Mouse (Mus musculus) frontal cortex, postnatal 10 days (tissue): ENCODE data around the gene Krt8.

Experiments
- DNase-seq, 2 experiments: peaks; one replicate each; pipeline ENCODE4 v3.0.0; 2022; ENCODE audit warnings: low spot score in 2 of 2, mixed read lengths in 1 of 2

Gene Krt8

GRCm38 (mm10) chr15:102004189-102004588 is at the start of gene Krt8:
Krt8 (minus strand) TSS chr15:102004482.
- no peak for DNase-seq

GRCm38 (mm10) chr15:102051920-102052683 is 47.8 kb upstream of the Krt8 start:
- DNase-seq = peak; percentile 37 to 58

DNA sequence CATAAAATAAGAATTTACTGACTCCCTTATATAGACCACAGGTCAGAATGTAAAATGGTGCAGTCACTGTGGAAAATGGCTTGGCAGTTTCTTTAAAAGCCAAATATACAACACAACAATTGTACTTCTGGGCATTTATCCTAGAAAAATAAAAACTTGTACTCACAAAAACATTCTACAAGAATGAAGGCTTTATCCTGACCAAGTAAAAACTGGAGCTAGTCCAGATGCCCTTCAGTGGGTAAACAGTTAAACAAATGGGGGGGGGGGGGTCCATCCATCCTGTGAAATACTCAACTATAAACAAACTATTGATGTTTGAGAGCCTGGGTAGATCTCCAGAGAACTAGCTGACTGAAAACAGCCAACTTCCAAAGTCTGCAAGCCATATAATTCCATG is 45.6 kb upstream of the Krt8 start:
- no peak for DNase-seq

GRCm38 (mm10) chr15:102048006-102048405 is 43.7 kb upstream of the Krt8 start:
- DNase-seq = no peak

GRCm38 (mm10) chr15:102045691-102046090 is 41.4 kb upstream of the Krt8 start:
- no peak for DNase-seq

DNA sequence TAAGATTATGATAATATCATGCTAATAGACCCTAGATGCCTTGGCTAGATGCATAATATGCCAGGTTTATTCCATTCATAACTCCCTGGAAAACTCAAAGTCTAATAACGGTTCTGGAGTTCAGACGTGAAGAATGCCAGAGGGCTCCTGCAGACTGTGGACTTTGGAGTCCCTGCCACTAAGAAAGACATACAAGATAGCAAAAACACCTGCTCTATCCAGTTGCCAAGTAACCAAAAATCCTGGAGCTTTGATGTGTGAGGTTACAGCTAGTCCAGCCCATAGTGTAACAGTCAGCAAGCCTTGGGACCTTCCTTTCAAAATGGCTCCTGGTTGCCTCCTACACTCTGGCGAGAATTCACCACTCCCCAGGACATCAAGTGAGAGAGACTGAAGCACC is 40.5 kb upstream of the Krt8 start:
- no peak for DNase-seq

GRCm38 (mm10) chr15:102041951-102042350 is 37.7 kb upstream of the Krt8 start:
- no peak for DNase-seq

DNA sequence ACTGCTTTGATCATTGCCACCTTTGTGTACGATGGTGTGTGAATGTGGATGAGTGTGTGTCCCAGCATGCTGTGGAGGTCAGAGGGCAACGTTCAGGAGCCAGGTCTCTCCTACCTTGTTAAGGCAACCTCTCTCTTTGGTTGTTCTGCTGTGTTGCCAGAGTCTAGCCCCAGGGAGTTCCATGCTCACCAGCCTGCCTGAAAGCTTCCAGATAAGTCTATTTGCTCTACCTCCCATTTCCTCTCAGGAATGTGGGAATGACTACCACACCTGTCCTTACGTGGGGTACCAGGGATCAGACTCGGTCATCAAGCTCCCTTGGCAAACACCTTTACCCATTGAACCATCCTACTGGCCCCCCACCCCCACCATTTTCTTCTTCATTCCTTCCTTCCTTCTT is 36.0 kb upstream of the Krt8 start:
- DNase-seq = no peak

DNA sequence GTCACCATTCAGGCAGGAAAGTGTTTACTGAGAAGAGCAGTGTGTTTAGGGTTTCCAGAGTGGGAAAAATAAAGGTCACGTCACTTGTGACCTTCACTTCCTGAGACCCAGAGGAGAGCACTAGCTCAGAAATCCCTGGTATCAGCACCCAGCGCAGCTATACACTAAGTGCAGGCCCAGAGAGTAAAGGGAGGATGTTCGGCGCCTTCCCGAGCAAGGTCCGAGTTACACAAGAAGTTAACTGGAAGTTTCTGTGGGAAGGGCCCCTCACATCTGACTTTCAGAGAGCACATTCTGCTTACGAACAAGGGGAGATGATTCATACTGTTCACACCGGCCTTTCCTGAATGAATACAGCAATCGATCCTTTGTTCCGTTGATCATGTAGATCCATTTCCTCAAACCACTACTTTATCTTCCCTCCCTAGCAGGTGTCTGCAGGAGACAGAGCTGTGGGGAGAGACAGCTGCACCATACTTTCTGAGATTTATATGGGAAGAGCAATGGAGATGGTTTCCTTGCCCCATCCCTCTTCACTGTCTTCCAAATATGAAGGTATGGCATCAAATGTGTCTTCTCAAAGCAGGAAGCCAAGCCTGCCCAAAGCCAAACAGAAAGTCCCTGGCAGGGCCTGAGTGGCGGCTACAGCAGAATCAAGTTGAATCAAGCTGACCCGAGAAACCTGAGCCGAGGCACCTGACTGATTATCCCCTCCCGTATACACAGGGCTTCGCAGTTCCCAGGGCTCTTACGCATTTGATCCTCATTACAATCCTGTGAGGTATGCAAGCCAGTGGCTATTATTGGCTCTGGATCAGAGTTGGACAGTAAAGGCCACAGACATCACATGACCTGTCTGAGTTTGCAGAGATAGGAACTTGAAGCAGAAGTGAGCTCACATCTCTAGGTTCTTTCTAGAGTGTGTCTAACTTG is 30.1 kb upstream of the Krt8 start:
- no peak for DNase-seq

GRCm38 (mm10) chr15:102028040-102028439 is 23.8 kb upstream of the Krt8 start, which contains the start of gene Krt18:
Krt18 (plus strand) TSS chr15:102028180.
- no peak for DNase-seq

DNA sequence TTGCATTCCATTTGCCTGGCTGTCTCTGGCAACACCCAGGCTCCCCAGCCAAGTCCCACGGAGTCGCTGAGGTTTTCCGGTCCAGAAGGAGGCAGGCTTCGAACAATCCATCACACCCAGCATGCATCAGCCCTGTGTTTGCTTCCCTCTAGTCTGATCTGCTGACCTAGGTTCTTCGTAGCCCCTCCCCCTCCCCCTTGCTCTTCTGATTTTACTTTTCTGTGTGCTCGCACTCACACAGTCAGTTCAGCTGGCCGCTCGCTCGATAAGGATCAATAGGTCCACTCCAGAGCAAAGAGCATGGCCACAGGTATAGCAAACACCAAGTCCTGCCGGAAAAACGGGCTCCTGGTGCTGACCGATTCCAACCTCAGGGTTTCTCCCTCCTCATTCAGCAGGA is 22.1 kb upstream of the Krt8 start:
- DNase-seq = no peak

GRCm38 (mm10) chr15:102025136-102025872 is 21.0 kb upstream of the Krt8 start:
- DNase-seq = no peak

- DNase-seq = no peak
Measured at GRCm38 (mm10) chr15:102023888-102024287, 19.6 kb upstream of the Krt8 start.

DNA sequence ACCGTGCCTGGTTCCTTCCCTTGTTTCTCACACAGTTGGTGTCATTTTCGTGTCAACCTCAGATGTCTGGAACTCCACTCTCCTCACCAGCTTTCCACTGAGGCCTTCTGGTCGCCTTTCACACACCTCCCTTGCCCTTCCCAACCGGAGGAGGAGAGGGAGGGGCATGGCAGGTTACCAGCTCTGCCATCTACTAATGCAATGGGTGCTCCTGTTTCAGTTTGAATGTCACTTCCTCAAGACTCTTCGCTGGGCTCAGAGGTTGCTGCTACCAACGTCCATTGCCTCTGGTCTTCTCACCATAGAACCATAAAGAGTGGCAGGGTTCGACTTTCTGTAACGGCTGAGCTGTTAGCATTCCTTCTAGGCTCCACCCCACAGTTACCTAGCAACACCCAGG is 18.2 kb upstream of the Krt8 start:
- DNase-seq = no peak

GRCm38 (mm10) chr15:102017918-102018463 is 13.7 kb upstream of the Krt8 start:
- no peak for DNase-seq

- no peak for DNase-seq
Measured at GRCm38 (mm10) chr15:102016787-102017186, 12.5 kb upstream of the Krt8 start.

GRCm38 (mm10) chr15:102016096-102016495 is 11.8 kb upstream of the Krt8 start:
- DNase-seq = no peak

- DNase-seq = no peak
Measured at GRCm38 (mm10) chr15:102014848-102015247, 10.6 kb upstream of the Krt8 start.

DNA sequence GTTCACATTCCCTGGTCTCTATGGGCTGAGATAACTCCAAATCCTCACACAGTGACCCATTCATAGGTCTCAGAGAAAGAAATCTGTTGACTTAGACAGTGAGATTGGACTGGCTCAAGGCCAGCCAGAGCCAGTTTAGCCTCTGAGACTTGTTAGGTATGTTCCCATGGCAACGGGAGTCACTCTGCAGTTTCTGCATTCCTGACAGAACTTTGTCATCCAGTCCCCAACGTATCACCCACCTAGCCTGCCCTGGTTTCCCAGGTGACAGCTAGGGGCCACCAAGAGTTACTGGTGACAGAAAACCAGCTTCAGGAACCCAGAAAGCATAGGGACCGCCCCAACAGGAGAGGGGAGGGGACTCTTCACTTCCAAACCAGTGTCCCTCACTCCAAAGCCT is 9.4 kb upstream of the Krt8 start:
- DNase-seq = no peak

- no peak for DNase-seq
Measured at GRCm38 (mm10) chr15:102012260-102012765, 8.0 kb upstream of the Krt8 start.

DNA sequence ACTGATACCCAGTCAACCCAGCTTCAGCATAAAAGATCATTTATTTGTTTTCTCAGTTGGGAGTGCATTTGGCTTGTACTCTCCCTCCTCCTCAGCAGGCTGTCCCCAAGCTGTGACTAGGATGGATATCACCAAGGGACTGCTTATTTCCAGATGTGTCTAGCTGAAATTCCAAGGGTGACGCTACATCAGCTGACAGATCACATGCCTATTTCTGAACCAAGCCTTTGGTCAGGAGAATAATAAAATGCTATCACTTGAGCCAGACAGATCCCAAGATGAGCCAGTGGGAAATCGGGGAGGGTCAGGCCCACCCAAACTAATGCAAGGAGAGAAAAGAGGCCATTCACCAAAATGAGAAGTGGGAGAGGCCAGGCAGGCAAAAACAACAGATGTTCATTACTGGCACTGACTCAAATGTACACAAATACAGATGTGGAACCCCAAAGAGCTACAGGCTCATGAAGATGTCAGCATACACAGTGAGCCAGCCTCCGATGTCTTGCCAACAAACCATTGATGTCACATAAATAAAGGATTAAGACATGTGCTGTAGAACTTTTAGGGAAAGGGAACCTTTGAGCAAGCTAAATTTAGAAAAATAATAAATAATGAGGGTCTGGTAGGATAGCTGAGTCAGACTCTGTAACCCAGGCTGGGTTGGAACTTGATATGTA is 6.4 kb upstream of the Krt8 start:
- DNase-seq = no peak
